Mouse (Mus musculus) layer of hippocampus, adult 9-10 months (tissue): ENCODE measurements around the gene Armh2.
A peak's percentile ranks its signal among the peaks of the same experiment; 100 is the strongest.
"Not testable (repeated sequence)": the region's sequence is repeated elsewhere in the genome, so short reads cannot be mapped to it uniquely, and the experiment has no call there.

ENCODE experiments used
- DNase-seq: peaks from one replicate; pipeline ENCODE4 v3.0.0; 2022; ENCODE audit warnings: low spot score

Armh2 gene

GRCm38 (mm10) chr13:24757820-24758564 is 17.0 kb downstream of the Armh2 start:
- no peak for DNase-seq

- DNase-seq: no peak
Measured at GRCm38 (mm10) chr13:24759451-24759850, 18.4 kb downstream of the Armh2 start.

GRCm38 (mm10) chr13:24760351-24760870 is 19.4 kb downstream of the Armh2 start:
- no peak for DNase-seq

GRCm38 (mm10) chr13:24761083-24761402 is 20.0 kb downstream of the Armh2 start:
- DNase-seq: no peak

- peak; percentile 38 for DNase-seq
Measured at GRCm38 (mm10) chr13:24761403-24762227, 20.6 kb downstream of the Armh2 start, which contains the start of gene Gmnn. Gene Gmnn, minus strand, starts transcription at chr13:24761923.

GRCm38 (mm10) chr13:24762254-24762653 is 21.2 kb downstream of the Armh2 start:
- no peak for DNase-seq

- DNase-seq: not testable (repeated sequence)
Measured at GRCm38 (mm10) chr13:24767809-24768208, 26.8 kb downstream of the Armh2 start.

GRCm38 (mm10) chr13:24771482-24771881 is 30.4 kb downstream of the Armh2 start:
- not testable (repeated sequence) for DNase-seq

GRCm38 (mm10) chr13:24776146-24776844 is 35.3 kb downstream of the Armh2 start:
- DNase-seq: peak; percentile 75

GRCm38 (mm10) chr13:24778026-24778425 is 37.0 kb downstream of the Armh2 start:
- no peak for DNase-seq

GRCm38 (mm10) chr13:24778706-24779380 is 37.8 kb downstream of the Armh2 start:
- no peak for DNase-seq

- DNase-seq: no peak
Measured at GRCm38 (mm10) chr13:24781916-24782315, 40.9 kb downstream of the Armh2 start.

- no peak for DNase-seq
Measured at GRCm38 (mm10) chr13:24786014-24786490, 45.0 kb downstream of the Armh2 start.

- no peak for DNase-seq
Measured at GRCm38 (mm10) chr13:24787477-24787876, 46.4 kb downstream of the Armh2 start.

GRCm38 (mm10) chr13:24791349-24791748 is 50.3 kb downstream of the Armh2 start:
- peak; percentile 20 for DNase-seq

GRCm38 (mm10) chr13:24792411-24793045 is 51.5 kb downstream of the Armh2 start:
- no peak for DNase-seq
